Mouse (Mus musculus) adrenal gland, adult (tissue): ENCODE data around the gene Lrp5.

Experiments
- DNase-seq, 2 experiments: peaks; one replicate each; pipeline ENCODE4 v3.0.0; 2022 to 2023; ENCODE audit warnings: low spot score in 1 of 2; ENCODE audit not compliant: inconsistent age in 2 of 2

Lrp5 gene

DNA sequence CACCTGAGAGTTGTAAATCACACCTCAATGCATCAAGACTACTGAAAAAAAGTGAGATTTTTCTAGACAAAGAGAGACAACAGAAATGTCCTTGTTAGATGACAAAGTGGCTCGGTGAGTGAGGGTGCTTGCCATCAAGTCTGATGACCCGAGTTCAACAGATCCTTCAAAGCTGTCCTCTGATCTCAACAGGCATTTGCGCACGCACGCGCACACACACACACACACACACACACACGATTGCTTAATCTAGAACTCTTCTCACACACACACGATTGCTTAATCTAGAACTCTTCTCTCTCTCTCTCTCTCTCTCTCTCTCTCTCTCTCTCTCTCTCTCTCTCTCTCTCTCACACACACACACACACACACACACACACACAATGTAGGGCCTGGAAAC, 9.6 kb upstream of the Lrp5 start:
- no peak for DNase-seq

DNA sequence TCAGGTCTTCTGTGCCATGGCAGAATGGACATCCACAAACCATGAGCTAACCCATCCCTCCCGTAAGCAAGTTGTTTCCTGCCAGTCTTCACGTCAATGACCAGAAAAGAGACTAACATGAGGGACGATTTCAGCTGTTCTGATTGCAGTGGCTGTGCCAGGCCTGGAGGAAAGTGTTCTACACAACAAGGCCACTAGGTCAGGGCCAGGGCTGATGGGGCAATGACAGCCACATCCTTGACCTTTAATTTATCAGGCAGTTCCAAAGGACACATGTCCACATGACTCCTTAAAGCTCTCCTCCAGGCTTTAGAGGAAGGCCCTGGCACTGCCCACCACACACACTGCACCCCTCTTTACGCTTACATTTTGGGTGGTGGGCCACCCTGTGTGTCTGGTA, 9.1 kb upstream of the Lrp5 start:
- DNase-seq = peak; percentile 92 to 97

DNA sequence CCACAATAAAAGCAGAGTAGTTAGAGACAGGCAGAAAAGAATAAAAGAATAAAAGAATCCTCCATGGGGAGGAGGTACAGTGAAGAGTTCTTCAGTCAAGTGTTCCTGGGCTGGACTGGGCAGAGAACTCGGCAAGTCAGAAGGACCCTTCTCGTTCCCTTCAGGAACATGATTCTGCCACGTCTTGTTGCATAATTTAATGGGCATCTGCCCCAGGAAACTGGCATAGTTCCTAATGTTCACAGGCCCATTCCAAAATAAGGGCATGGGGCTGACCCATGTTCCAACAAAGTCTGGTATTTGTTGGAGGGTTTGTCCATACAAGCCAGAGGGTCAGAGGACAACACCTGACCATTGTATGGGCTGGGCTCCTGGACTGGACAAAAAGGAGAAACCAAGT, 8.6 kb upstream of the Lrp5 start:
- peak in 1 of 2 experiments; percentile 78 for DNase-seq

DNA sequence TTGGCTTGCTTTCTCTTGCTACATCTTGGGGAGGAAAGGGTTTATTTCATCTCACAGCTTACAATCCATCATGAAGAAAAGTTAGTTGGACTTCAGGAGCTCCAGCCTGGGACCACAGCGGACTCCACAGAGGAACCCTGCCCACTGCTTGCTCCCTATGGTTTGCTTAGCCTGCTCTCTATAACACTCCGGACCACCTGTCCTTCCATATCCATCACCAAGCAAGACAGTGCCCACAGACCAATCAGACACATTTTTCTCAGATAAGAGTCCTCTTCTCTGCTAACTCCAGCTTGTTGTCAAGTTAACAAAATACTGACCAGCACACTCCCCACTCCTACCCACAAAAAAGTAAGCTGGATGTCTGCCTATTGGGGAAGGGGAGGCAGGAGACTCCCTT, 8.1 kb upstream of the Lrp5 start:
- no peak for DNase-seq

DNA sequence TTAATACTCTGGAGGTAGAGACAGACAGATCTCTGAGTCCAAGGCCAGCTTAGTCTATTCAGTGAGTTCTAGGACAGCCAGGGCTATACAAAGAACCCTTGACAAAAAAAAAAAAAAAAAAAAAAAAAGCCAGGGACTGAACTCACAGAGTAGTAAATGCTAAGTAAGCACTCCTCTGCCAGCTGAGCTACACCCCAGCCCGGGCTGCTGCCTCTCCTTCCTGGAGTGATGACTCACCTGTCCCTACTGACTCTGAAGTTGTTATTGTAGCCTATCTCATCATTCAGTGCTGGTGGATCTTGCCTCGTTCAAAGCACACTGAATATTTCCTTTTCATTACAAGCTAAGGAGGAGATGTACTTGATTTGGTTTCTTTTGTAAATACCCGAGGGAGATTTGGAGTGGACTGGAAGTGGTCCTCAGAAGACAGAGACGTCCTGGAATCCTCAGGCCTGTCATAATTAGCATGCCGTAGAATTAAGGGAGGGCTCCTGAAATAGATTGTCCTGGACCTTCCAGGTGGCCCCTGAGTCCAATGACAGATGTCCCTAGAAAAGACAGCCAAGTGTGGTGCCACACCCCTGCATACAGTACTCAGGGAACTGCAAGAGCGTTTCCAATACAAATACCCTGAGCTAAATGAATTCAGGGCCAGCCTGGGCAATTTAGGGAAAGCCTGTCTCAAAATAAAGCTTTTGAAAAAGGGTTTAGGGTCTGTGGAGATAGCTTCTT, 6.2 kb upstream of the Lrp5 start:
- DNase-seq = peak; percentile 65 to 74

DNA sequence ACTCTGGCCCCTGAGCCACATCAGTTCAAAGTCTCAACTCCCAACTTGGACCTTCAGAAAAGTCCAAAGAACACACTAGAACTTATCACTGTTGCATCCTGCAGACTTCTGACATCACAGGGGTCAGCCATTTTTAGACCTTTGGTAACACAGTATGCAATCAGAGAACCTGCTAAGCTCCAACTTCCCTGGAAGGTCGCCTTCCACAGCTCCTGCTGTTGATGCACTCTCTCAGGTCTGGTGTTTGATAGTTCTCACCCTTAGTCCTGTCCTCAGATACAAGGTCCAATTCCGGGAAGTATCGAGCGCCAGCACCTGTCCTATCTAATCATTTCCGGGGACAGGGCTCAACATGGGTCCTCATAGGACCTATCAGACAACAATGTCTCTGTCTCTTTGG, 5.0 kb upstream of the Lrp5 start:
- DNase-seq = peak in 1 of 2 experiments; percentile 26

- DNase-seq = peak; percentile 63 to 80
These were observed 1.4 kb upstream of the Lrp5 start for GRCm38 (mm10) chr19:3687676-3688171.

DNA sequence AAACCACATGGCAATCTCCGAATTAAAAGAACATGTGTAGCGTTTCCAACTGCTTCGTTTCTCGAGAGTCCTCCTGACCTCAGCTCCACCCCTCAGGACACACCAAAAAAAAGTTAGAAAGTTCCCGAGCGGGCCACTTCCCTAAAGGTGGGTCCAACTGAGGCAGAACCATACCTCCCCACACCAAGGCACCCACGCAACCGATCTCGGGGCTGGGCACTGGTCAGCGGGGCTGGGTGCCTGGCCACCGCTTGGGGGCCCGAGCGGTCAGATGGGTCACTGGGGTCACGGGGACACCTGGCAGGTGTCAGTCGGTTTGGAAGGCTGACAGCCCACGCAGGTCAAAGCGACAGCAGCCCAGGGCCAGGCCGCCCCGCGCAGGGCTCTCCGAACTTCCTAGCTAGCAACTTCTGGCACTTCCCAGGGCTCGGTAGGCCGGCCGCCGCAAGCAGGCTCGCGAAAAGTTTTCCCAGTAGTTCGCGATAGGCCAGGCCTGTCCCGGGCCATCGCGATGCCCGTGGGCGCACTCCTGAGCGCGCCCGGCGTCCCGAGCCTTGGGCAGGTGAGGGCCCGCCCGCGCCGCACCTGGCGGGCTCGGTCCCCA, 651 bp downstream of the Lrp5 start:
- DNase-seq = peak; percentile 62 to 81

DNA sequence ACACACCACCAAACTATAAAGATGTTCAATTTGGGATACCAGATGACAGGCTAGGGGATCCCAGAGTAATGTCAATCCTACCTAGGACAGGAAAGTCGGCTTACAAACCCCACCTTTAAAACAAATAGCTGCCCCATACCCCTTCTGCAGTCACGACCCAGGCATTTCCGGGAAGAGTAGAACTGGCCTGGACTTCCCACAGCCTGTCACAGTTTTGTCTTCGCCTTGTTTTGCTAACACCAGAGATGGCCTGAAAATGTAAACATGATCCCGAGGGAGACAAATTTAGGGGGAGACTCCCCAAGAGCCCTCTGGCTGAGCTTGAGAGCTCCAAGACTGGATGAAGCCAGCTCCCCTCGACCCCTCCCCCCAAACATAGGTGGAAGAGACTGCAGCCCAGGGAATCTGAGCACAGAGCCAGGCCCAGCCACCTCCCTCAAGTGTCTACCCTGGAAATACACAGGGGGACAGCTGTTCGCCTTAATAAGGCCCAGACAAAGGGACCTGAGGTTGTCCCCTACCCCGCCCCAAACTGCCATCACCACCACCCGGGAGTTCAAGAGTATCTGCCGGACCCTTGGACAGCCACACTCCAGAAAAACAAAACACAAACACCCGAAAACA, 1.3 kb downstream of the Lrp5 start:
- peak in 1 of 2 experiments; percentile 79 for DNase-seq

DNA sequence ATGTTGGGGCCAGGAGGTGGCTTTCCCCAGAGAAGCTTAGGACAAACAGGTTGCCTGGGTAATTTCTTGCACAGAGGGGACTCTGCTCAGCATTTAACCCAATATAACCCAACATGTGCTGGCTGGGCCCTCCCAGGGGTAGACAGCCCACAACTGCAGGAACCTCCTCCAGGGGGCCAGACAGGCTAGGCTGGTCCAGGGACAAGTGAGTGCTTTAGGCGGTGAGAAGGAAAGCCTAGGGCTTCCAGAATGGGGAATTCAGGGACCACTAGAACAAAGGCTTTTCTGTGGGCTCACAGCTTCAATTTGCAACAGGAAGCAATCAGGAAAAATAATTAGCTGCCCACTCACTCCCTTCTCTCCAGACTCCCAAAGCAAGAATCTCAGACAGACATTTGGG, 1.9 kb downstream of the Lrp5 start:
- peak in 1 of 2 experiments; percentile 51 for DNase-seq

- peak; percentile 85 to 95 for DNase-seq
These were observed 4.9 kb downstream of the Lrp5 start for GRCm38 (mm10) chr19:3681310-3681934.

DNA sequence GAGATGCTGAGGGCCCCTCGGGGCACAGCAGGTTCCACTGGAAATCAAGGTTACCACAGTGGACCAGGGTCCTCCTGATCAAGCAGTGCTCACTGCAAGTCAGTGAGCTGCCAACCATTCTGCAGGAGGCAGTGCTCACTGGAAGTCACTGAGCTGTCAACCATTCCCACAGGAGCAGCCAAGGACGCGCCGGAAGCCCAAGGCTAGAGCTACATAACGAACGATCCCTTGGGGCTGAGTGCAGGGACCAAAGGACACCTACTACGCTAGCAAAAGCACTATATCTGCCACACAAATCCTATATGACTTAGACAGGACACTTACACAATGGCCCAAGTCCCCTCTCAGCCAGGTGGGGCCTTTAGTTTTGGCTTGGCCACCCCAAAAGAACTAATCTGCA, 5.6 kb downstream of the Lrp5 start:
- peak; percentile 86 to 93 for DNase-seq

DNA sequence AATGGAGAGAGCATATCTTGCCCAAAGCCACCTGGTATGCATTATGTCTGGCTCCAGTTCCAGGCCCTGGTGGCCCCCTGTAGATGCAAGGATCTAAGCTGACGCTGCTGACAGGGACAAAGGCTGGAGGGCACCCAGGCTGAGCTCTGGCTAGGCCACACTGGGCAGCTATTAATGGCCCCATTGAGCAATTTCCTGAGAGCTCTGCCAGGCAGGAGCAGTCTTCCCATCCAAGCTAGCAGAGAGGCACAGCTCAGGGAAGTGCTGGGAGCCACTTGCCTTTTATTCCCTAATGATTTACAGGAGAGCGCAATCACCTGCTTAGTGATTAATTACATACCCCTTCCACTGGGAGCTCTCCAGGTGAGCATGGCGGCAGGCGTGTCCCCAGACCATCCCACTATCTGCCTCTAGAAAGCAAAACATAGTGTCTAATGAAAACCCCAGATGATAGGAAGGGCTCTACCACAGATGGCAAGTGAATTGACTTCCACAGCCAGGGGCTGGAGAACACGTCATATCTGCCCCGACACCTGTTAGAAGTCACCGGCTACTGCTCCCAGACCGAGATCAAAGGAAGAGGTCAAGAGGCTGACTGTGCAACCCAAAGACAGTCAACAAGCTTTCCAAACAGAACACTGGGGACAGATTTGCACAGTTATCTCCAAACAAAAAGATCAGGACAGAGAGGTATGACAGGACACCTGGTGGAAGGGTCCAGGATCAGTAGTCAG, 12.1 kb downstream of the Lrp5 start:
- DNase-seq = peak; percentile 55 to 86

GRCm38 (mm10) chr19:3673149-3673548, 13.2 kb downstream of the Lrp5 start:
- peak in 1 of 2 experiments; percentile 44 for DNase-seq

DNA sequence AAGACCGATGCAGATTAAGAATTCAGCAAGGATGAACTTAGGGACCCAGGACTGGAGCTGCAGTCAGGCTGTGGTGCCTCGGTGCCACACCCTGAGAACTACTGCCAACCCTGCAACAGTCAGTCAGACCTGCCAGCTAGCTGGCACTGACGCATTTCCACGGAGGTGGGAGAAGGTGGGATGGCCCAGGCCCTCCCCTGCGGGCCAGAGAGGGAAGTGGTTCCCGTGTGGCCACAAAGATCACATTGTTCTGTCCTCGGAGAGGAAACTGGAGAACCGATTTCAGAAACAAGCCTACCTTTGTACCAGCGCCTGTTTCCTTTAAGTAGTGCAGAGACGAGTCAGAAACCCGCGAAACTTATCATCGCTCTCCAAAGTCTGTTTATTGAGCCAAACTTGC, 17.3 kb downstream of the Lrp5 start:
- DNase-seq = peak; percentile 69 to 80

DNA sequence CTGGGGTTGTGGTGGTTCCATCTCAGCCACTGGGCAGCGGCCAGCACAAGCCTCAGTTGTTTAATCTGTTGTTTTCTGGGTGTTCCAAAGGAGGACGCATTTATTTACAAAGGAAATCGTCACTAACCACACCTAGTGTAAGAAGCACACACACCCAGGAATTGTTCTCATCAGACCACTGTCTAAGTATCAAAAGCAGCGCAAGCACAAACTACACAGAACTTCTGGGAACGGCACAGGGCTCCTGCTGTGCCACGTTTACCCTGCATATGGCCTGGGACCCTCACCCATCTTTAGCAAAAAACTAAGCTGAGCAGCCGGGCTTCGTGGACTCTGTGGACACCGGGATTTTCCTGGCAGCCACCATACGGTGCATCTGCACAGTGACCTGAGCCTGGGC, 17.8 kb downstream of the Lrp5 start:
- no peak for DNase-seq

GRCm38 (mm10) chr19:3667979-3668378, 18.4 kb downstream of the Lrp5 start:
- peak in 1 of 2 experiments; percentile 21 for DNase-seq

DNA sequence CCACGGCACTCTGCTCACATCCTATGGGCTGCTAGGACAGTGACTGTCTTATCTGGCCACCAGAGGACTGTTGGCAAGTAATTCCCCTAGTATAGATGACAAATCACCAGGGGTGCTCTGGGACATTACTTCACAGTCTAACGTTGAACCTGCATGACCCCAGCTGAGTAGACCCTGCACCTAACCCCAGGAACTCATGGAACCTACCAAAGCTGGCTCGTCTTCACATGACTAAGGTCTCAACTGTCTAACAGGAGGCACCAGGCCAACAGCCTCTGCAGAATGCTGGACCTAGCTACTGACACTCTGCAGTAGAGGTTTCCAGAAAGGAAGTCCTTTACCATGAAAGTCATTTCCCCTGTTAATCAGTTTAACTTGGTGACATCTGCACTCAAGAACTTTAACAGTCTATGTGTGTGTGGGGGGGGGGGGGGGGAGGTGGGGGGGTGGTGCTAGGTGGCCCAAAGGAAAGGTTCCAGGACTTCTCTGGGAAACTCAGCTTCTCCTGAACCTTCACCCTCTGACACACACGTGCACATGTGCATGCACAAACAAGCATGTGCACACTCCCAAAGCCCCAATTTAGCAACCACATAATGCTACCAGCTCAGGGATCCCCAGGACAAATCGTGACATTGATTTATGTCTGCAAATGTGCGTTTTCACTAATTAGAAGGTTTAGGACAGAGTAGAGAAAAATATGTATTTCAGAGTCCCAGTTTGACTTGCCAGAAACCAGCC, 19.0 kb downstream of the Lrp5 start:
- DNase-seq = peak; percentile 63 to 75

DNA sequence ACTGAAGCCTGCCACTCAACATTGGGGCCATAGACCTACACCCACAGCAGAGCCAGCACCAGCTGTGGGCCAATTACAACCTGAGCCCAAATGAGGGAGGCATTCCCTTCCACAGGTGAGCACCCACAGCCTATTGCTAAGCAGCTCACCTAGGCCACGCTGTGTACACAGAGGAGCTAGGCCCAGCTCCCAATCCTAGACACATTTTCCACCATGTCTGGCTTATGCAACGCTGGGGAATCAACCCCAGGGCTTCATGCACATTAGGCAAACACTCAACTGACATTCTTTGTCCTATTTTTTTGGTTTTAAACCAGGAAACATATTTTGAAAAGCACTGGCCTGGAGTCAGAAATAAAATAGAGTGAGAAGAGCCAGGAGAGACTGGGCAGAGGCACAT, 19.7 kb downstream of the Lrp5 start:
- DNase-seq = no peak

DNA sequence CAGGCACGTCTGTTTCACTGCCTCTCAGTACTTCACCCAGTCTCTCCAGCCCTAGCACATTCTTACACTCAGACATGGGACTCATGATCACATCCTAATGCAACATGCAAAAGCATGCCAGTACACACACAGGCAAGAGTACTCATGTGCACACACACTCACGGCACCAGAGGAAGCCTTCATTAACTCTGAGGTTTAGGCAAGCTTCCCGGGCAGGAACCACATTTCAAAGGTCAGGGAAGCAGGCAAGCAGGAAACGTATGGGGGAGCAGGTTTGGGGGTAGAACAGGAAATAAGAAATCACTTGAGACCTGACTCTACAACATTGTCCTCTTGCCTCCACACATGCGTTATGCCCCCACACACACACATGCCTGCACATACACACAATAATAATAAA, 20.9 kb downstream of the Lrp5 start:
- peak; percentile 45 to 75 for DNase-seq
